Mouse (Mus musculus) right cerebral cortex, postnatal 14 days (tissue): ENCODE results near the gene Pnpo.

ENCODE experiments used
- DNase-seq: peaks from one replicate; pipeline ENCODE4 v3.0.0; 2022

Pnpo gene

DNA sequence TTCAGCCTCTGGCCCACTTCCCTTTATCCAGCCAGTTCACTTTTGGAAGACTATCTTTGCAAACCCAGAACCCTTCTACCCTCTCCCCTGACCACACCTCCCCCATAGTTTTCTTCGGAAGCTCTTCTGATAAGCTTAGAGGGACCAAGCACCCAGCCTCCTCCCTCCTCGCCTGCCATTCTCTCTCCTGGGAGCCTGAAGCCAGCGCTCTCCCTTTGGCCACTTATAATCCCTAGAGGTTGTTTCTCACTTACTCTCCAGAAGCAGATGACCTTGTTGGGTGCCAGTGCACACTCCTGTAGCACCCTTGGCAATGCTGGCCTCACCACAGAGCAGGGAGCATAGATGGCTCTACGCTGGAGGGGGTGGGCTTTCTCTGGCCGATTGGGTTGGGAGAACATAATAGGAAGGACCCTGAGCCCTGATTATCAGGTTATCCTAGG lies 25.5 kb upstream of the Pnpo start:
- DNase-seq: no peak

DNA sequence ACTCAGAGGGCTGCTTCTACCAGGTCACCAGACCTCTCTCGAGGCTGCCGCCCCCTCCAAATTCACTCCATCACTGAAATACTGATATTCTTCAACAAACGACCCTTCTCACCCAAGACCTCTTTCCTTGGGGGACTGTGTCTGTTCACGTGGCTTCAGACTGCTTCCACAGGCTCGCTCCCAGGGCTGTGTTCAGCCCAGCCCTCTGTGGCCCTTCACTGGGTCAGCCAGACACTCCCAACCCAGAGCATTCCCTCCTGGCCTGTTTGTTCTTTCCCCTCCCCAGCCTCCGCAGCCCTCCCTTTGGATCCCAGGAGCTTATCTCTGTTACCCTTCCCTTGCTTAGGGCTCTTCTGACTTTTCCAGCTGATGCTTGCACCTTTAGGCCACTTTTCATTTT lies 24.7 kb upstream of the Pnpo start:
- no peak for DNase-seq

DNA sequence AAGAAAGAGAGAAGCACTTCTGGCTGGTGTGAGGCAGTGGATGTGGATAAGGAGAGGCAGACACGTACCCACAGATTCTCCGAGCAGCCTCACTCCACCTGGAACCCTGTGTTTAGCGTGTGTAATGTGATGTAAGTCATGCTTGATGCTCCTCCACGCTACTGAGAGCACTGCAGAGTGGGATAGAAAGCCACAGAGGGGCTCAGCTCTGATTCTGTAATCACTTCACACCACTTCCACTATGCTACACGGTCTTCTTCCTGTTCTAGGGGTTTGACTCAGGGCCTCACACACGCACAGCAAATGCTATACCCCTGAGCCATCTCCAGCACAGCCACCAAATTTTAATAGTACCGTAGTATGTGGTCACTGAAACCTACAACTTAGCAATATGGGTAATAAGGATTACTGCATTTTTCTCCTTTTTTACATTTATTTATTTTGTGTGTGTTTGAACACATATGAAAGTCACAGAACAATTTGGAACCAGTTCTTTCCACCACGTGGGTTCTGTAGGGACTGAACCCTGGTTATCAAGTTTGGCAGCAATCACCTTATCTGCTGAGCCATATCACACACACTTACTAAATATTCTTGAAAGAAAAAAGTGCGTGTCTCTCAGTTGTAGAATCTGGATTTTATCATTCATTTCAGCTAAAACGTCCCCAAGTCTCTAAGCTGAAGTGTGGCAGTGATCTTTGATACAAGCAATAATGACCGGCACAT lies 23.9 kb upstream of the Pnpo start:
- DNase-seq: no peak

DNA sequence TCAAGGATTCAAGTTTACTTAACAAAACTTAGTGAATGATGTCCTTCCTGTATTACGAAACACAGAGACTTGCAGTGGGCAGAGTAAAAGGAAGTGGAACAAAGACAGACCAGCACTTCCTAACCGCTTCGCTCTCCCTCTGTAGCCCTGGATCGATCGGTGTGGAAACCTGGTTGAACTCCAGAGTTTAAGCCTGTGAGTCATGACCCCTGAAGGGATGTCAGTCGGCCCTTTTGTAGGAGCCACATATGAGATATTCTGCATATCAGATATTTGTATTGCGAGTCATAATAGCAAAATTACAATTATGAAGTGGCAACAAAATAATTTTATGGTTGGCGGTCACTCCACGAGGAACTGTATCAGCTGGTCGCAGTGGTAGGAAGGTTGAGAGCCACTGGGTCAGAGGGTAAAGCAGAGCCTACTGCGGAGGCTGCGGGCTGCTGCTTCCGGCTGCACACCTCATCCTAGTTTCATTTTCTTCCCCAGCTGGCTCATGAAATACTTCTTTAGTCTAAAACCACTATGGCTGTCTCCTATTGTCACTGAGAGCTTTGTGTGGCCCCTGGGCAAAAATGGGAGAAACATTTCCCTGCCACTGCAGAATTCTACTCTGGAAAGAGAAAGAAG lies 23.2 kb upstream of the Pnpo start:
- DNase-seq: no peak

DNA sequence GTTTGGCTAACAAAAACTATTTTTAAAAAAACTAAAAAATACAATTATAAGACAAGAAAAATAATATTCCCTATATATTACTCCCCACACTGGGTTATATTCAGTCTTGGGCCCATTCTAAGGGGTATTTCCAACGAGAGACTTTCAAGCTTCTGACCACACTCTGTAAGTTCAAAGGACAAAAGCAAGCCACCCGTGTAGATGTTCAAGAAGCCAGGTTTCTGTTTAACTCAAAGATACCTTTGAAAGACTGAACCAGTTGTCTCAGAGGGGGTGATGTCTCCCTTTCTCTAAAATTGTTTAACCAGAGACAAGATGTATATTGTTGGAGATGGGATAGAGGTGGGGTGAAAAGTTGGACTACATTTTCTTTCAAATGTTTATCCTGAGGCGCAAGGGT lies 22.4 kb upstream of the Pnpo start:
- no peak for DNase-seq

DNA sequence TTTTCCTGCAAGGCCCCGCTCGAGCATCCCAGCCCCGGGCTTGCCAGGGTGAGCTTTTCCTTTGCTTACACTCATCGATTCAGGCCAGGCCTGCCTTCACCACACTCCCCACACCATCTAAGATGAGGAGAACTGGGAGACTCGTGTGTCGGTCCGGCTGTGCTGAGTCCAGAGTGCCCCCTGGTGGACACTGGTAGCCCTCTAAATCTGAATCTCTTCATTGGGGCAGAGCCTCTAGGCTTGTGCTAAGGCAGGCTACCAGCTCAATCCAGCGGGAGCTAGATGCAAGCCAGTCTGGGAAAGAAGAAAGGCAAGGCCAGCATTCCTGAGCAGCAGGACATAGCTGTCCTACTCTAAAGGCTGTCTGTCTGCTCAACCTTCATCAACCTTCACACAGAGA lies 19.8 kb upstream of the Pnpo start:
- DNase-seq: peak; percentile 91

DNA sequence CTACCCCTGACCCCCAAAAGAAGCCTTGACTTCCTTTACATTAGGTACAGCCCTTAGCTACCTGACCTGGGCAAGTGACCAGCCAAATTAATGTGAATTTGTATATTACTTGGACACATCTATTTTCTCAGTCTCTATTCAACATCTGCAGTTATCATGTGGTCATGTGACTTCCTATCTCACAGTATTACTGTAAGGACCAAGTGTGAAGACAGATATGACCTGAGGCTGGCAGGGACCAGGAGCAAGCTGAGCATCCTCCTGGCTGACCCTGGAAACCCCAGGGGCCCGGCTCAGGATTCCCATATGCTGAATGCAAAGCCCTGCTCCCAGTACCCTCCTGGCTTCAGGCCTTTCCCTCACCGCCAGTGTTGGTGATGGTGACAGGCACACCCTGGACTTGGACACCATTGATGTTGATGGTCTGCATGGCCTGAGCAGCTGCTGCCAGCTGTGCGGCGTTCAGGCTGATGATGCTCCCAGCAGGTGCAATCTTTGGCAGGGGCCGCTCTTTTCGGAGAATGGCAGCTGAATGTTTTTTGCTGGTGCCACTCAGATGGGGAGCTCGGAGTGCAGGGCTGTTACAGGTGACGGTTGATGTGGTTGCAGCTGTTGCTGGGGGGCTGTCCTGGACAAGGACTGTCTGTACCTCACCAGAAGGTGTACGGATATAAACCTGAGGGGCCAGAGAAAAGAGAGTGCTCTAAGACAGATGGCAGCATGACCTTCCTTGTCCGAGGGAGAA lies 13.4 kb upstream of the Pnpo start:
- DNase-seq: no peak

DNA sequence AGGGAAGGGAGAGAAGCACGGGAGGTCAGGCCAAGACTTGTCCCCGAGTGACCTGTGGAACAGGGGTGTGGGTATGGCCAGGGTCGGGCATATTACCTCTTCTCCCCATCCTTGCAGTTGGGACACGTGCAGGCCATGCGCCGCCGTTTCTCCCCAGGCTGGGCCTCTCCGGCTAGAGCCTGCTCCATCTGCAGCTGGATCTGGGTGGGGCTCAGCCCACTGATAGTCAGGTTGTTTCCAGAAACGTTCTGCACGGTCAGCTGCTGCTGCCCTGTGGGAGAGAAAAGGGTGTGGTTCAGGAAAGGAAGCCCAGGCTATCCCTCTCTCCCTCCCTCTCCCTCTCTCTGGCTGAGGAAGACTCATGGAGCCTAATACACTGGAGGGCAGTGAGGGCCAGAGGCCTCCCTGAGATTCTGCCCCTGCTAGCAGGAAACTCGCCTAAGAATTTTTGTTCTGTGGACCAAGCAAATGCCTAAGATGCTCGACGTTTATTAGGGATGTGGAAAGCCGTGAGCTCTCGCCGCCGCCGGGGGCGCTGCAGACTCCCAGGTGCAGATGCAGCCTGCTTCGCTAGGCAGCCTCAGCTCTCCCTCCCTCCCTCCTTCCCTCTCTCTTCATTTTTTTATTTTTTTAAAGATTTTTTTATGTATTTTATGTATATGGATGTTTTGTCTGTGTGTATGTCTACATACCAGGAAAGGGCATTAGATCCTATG lies 12.4 kb upstream of the Pnpo start:
- peak; percentile 45 for DNase-seq

DNA sequence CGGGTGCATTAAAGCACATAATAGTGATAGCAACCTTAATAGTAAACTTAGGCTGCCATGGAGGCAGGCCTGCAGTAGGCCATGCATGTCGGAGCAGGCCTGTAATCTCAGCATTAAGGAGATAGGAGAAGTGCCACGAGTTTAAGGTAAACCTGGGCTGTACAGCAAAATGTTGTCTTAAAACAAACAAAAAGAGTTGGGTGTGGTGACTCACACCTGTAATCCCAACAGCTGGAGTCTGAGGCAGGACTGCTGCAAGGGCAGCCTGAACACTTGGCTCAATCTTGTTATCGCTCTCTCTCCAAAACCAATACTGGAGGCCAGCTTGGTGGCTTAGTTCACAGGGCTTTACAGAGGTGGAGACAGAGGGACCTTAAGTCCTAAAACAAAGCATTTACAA lies 11.3 kb upstream of the Pnpo start:
- DNase-seq: no peak

DNA sequence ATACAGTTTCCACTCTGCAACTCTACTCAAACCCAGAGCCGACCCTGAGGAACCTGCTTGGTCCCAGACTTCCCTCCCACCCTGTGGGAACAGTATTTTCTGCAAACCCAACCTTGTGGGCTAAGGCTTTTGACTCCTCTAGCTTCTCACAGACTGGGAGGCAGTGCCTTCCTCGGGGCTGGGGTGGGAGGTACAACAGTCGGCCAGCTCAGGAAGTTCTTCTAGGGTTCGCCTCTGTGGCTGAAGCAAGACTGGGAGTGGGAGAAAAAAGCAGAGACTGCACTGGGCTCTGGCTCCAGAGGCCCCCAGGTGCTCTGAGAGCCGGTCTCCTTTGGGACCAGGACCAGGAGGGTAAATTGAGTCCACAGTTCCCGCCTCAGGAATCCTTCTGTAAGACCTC lies 9.1 kb upstream of the Pnpo start:
- DNase-seq: no peak

DNA sequence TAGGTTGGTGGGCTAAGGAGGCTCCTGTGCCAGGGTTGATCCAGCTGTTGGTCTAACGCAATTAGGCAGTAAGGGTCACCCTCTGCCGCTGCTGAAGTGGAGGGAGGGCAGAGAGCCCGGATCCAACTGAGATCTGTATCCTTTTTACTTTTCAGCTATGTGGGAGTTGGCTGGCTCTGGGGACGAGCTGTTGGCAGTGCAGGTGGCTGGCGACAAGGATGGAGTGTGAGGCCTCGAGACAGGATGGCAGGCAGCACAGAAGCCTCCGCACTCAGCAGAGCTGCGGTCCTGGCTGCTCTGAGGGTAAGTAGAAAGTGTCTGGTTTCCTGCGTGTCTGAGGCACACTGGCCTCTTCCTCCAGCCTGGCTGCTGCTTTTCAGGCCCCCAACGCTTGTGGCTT lies 8.6 kb upstream of the Pnpo start:
- no peak for DNase-seq

DNA sequence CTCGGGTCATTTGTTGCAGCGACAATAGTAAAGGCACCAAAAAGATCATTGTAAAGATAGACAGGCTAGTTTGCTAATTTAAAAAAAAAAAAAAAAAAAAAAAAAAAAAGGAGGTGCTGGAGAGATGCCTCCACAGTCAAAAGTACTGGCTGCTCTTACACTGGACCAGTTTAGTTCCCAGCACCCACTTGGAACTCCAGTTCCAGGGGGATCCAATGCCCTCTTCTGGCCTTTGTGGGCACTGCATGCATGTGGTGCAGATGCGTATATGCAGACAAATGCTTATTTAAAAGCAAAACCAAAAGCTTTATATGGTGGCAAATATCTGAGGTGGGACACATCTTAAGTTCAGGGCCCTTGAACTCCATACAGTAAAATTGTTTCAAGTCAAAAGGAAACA lies 7.0 kb upstream of the Pnpo start:
- no peak for DNase-seq

DNA sequence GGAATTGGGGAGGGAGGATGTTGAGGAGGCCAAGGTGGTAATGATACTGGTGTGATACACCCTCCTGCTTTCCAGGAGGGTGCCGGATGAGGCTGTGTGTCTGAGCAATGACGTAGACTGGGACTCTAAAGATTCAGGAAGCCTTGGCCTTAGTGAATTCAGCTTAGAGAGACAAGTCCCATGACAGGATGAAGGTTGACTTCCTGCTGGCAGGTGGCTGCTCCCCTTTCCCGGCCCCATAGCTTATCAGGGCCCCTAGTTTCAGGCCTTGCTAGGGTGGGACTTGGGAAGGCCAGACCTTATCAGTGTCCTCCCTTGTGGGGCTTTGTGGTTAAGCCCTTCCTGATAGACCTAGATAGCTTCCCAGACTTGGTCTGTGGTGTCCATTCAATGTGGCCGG lies 4.1 kb upstream of the Pnpo start:
- no peak for DNase-seq

DNA sequence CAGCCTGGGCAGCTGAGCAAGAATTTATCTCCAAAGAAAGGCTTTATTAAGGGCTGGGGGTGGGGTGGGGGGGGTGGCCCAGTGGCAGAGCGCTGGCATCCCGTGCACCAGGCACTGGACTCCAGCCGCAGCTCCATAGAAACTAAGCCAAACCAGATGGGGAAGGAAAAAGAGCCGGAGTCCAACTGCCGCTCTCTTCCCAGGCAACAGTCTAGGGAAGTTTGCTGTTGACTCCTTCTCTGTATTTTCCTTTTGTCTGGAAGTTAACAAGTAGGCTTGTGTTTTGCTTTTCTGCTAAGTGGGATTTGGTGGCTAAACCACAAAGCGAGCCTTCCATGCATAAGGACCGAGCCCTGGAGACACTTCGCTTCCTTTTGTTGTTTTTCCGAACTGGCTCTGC lies 2.7 kb upstream of the Pnpo start:
- no peak for DNase-seq

DNA sequence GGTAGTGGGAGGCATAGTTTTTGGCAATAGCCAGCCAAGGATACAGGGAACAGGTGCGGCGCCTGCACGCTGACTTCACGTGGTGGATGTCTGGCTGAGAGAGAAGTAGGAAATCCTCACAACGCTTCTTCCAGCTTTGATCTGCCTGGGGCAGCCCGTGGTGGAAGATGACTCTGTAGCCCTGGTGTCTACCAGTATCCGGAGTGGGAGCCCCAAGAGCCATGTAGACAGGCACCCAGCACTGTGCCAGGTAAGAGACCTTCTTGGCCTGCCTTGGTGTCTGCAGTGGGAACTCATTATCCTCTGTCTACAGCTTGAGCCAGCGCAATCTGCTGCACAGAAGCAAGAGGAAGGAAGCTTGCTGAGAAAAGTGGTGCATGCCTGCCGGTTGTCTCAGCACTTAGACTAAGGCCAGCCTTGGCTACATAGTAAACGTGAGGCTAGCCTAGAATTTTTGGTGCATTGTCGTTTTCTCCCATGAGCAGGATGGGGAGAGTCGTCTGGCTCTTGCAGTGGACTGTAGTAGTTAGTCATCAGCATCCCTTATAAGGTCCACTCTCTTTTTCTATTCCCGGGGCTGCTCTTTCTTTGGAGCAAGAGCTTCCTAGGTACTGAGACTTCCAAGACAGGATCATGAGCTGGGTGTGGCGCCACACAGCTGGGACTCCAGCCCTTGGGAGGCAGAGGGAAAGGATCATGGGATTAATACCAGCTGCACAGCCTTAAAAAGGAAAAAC lies 1.2 kb upstream of the Pnpo start:
- no peak for DNase-seq

DNA sequence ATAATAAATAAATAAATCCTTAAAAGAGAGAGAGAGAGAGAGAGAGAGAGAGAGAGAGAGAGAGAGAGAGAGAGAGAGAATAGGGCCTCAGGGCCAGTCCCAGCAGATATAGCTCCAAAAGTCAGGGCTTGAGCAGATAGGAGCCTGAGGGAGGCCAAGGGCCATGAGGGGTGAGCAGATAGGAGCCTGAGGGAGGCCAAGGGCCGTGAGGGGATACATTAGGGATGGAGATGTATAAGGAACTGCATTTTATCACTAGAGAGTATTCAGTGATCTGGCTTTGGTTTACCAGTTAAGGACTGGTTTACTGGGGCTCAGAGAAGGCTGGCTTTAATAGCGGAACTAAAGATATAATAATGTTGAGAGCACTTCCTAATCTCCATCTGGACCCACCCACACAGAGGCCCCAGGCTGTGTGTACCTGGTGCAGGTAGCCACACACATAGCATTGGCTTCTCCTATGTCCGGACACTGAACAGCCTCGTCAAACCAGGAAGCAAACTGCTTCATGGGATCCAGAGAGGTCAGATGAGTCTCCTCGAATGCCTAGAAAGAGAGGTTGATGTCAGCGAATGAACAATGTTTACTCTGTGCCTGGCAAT lies 1.7 kb downstream of the Pnpo start:
- no peak for DNase-seq

DNA sequence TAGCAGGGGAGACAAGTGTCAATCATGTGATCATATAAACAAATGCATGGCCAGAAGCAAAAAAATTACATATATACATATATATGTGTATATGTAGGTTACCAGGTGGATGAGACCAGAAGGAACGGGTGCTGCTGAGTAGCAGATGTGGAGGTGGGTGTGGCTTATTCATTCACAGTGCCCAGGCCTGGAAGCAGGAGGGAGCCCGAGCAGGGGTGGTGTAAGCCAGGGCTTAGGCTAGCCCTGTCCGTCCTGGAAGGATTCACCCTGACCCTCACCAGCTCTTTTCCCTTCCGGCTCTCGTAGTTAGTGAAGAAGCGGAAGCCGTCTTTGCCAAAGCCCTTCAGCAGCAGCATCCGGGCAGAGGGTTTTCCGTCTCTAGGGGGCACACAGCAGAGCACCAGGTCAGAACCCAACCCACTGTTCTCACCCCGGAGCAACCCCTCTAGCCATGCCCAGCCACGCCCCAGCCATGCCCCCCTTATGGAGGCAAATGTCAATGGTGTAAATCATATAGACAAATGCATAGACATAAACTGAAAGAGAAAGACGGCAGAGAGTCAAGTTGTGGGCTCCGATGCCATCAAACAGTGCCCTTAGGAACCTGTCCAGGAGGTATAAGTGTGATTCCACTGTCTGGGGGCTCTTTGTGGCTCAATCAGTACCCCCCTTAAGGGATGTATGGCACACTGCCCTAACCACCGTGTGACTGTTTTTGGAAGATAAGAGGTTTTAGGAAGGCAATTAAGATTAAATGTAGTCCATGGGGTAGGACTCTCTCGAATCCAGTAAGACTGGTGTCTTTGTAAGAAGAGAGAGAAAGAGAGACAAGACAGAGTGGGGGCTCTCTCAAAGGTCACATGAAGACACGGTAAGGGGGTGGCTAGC lies 3.0 kb downstream of the Pnpo start:
- DNase-seq: no peak

DNA sequence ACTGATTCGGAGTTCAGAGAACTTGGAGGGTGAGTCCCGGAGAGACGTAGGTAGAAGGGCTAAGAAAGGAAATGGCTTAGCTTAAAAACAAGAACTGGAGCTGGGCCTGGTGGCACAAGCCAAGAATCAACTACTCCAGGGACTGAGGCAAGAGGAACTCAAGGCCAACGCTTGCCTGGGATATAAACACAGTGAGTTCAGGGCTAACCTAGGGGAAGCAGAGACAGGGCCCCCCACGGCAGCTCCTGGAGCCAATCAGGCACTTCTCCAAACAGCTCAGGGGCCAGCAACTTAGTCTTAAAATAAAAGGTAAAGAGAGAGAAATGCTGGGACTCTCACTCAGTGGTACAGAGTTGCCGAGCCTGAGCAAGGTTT lies 5.4 kb downstream of the Pnpo start:
- no peak for DNase-seq

DNA sequence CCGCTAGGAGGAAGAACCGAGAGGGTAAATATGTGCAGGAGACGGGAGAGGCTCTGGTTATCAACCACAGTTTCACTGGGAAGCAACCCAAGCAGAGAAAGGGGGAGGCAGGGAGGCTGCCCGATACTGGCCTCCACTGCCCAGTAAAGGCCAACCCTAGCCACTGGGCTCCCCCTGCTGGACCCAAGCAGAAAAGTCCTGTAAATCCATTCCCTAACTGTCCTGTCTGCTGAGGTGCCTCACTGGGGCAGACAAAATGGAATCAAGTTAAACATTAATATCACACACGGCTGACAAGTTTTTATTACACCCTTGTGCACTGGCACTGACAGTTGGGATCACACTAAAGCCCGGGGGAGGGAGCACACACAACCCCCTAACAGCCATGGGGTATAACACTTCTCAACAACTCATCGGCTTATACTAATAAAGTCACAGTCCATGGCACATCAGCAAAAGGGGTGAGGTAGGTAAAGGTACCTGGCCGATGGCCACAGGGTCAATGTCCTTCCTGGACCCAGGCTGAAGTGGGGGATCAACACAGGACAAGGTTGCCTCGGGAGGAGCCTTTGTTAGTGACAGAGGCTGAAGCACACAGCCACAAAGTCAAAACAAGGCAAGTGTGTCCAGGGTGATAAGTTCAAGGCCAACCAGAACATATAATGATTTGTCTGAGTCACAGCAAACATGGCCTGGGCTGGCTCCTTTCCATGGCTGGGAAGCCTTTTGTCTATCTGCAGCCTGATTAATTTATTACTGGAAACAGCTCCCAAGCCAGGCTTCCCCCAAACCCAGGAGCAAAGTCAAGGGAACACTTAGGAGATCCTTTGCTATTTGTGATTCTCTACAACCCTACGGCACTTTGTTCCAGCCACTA lies 6.0 kb downstream of the Pnpo start:
- DNase-seq: peak; percentile 23

DNA sequence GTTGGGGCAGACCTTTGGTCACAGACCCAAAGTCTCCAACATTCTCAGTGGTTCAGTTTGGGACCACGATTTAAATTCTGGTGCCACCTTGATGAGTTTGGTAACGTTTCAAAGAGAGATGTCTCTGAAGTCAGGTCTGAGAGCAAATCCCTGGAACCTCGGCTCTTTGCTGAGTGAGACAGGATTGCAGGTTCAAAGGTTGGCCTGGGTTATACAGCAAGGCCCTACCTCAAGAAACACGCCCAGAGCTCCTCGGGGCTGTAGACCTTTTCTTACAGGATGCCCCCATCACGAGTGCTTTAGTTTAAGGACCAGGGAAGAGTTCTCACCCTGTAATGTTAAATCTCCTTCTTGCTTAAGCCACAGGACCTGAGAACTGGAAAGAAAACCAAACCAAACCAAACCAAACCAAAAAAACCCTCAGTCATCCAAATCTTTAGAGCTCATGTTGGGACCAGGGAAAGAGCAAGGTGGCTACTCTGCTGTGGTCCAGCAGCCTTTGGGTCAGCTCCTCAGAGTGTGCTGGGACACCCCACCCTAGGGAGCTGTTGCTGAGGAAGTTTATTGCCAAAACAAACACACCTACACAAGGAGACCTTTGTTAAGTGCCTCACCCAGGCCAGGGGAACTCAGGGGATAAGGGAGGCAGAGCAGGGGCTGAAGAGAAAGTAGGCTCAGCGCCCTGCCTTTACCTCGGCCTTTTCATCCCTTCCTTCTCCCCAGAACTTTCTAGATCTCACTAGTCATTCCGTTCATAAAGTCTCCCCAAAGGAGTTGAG lies 7.7 kb downstream of the Pnpo start:
- DNase-seq: no peak
